Mouse (Mus musculus): ENCODE data around the gene Raet1e. TPM values are rescaled to one million over a fixed set of nuclear protein-coding genes. Genes with fewer than 3 reads are reported as not detected.

The Raet1e gene
- polyA plus RNA-seq, 1 experiment from 2014 or later, result 0.71 TPM

GRCm38 (mm10) chr10:22297766-22298461 is 139.5 kb downstream of the Raet1e start:
- H3K27me3 ChIP-seq (replicated peaks; ENCODE audit: control insufficient read depth, insufficient read depth, low read length), result no peaks in the 10 kb centered on the region
- WGBS, result 69% methylated on average over 8 of the region's 8 CpGs

DNA sequence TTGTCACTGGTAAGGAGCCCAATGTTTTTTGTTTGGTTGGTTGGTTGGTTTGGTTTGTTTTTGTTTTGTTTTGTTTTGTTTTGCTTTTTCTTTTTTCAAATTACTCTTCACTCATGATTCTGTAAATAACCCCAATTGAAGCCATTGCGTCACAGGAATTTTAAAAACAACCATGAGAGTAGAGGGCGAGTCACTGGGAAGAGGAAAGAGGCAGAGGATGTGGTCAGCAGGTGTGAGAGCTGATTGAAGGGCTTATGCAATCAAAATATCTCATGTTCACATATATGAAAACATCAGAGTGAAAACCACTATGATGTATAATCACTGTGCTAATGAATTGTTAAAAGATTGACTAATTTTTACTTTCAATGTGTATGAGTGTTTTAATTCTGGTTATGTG is 141.0 kb downstream of the Raet1e start:
- no peak overlapping the region for H3K4me3 ChIP-seq (replicated peaks; ENCODE audit: low read length)
- H3K27ac ChIP-seq (ENCODE audit: low read length), result no peak overlapping the region
- H3K9me3 ChIP-seq (ENCODE audit: control insufficient read depth, low read length), result no peaks in the 10 kb centered on the region
- H3K9ac ChIP-seq (replicated peaks; ENCODE audit: low read depth, low read length), result no peak overlapping the region
- H3K4me2 ChIP-seq (ENCODE audit: low read length), result no peak overlapping the region
- no peaks in the 10 kb centered on the region for H3K27me3 ChIP-seq (replicated peaks; ENCODE audit: control insufficient read depth, insufficient read depth, low read length)
- no peaks in the 10 kb centered on the region for H3K4me1 ChIP-seq (replicated peaks; ENCODE audit: control insufficient read depth, insufficient read depth, low read length)
- WGBS, result 48% methylated on average over 2 of the region's 2 CpGs
- ATAC-seq, result no peak
- H3K36me3 ChIP-seq (ENCODE audit: control insufficient read depth, insufficient read depth), result no peaks in the 10 kb centered on the region

More at GRCm38 (mm10) chr10:22297766-22298461, 139.5 kb downstream of the Raet1e start:
- Histone ChIP-seq H3K36me3 (ENCODE audit: control insufficient read depth, insufficient read depth) (no peaks in the 10 kb centered on the region), H3K9me3 (ENCODE audit: control insufficient read depth, low read length) (no peaks in the 10 kb centered on the region), H3K27ac (ENCODE audit: low read length) (no peak overlapping the region), H3K4me2 (ENCODE audit: low read length) (no peak overlapping the region), H3K4me3 (replicated peaks; ENCODE audit: low read length) (no peak overlapping the region), H3K9ac (replicated peaks; ENCODE audit: low read depth, low read length) (no peak overlapping the region), H3K4me1 (replicated peaks; ENCODE audit: control insufficient read depth, insufficient read depth, low read length) (no peaks in the 10 kb centered on the region)
- ATAC-seq, result no peak

DNA sequence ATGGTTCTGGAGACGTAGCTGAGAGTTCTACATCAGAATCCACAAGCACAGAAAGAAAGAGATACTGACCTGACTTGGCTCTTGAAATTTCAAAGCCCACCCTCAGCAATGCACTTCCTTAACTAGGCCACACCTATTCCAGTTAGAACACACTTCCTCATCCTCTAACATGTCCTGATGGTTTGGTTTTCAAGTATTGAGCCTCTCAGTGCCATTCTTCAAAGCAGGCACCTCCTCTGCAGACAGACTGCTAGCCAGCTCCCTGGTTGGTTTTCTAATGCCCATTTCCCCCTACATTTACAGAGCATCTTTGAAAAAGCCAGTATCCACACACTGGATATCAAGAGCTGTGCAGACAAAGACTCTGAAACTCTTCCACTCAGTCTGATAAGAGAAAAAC is 143.3 kb downstream of the Raet1e start:
- Histone ChIP-seq H3K27me3 (replicated peaks; ENCODE audit: control insufficient read depth, insufficient read depth, low read length) (no peaks in the 10 kb centered on the region), H3K4me1 (replicated peaks; ENCODE audit: control insufficient read depth, insufficient read depth, low read length) (no peaks in the 10 kb centered on the region), H3K36me3 (ENCODE audit: control insufficient read depth, insufficient read depth) (no peaks in the 10 kb centered on the region), H3K9me3 (ENCODE audit: control insufficient read depth, low read length) (no peaks in the 10 kb centered on the region), H3K4me3 (replicated peaks; ENCODE audit: low read length) (no peak overlapping the region), H3K27ac (ENCODE audit: low read length) (no peak overlapping the region), H3K9ac (replicated peaks; ENCODE audit: low read depth, low read length) (no peak overlapping the region), H3K4me2 (ENCODE audit: low read length) (no peak overlapping the region)
- no peak for ATAC-seq
- WGBS, result 74% methylated on average over 1 of the region's 1 CpGs

- no peaks in the 10 kb centered on the region for H3K9me3 ChIP-seq (ENCODE audit: control insufficient read depth, low read length)
- H3K9ac ChIP-seq (replicated peaks; ENCODE audit: low read depth, low read length), result no peak overlapping the region
- H3K36me3 ChIP-seq (ENCODE audit: control insufficient read depth, insufficient read depth), result no peaks in the 10 kb centered on the region
- no peak overlapping the region for H3K27ac ChIP-seq (ENCODE audit: low read length)
- ATAC-seq, result no peak
- no peaks in the 10 kb centered on the region for H3K27me3 ChIP-seq (replicated peaks; ENCODE audit: control insufficient read depth, insufficient read depth, low read length)
- no peaks in the 10 kb centered on the region for H3K4me1 ChIP-seq (replicated peaks; ENCODE audit: control insufficient read depth, insufficient read depth, low read length)
- H3K4me3 ChIP-seq (replicated peaks; ENCODE audit: low read length), result no peak overlapping the region
- WGBS, result 84% methylated on average over 5 of the region's 5 CpGs
- no peak overlapping the region for H3K4me2 ChIP-seq (ENCODE audit: low read length)
Measured at GRCm38 (mm10) chr10:22302344-22303057, 144.1 kb downstream of the Raet1e start.

GRCm38 (mm10) chr10:22303736-22304135 is 145.4 kb downstream of the Raet1e start:
- H3K9ac ChIP-seq (replicated peaks; ENCODE audit: low read depth, low read length), result no peak overlapping the region
- no peak overlapping the region for H3K4me3 ChIP-seq (replicated peaks; ENCODE audit: low read length)
- no peak for ATAC-seq
- 90% methylated on average over 6 of the region's 6 CpGs for WGBS
- H3K36me3 ChIP-seq (ENCODE audit: control insufficient read depth, insufficient read depth), result no peaks in the 10 kb centered on the region
- H3K27me3 ChIP-seq (replicated peaks; ENCODE audit: control insufficient read depth, insufficient read depth, low read length), result no peaks in the 10 kb centered on the region
- no peaks in the 10 kb centered on the region for H3K9me3 ChIP-seq (ENCODE audit: control insufficient read depth, low read length)
- H3K27ac ChIP-seq (ENCODE audit: low read length), result no peak overlapping the region
- no peaks in the 10 kb centered on the region for H3K4me1 ChIP-seq (replicated peaks; ENCODE audit: control insufficient read depth, insufficient read depth, low read length)
- no peak overlapping the region for H3K4me2 ChIP-seq (ENCODE audit: low read length)

- 79% methylated on average over 4 of the region's 4 CpGs for WGBS
- no peak overlapping the region for H3K4me2 ChIP-seq (ENCODE audit: low read length)
- H3K9ac ChIP-seq (replicated peaks; ENCODE audit: low read depth, low read length), result no peak overlapping the region
- H3K4me3 ChIP-seq (replicated peaks; ENCODE audit: low read length), result no peak overlapping the region
- H3K36me3 ChIP-seq (ENCODE audit: control insufficient read depth, insufficient read depth), result no peaks in the 10 kb centered on the region
- no peaks in the 10 kb centered on the region for H3K27me3 ChIP-seq (replicated peaks; ENCODE audit: control insufficient read depth, insufficient read depth, low read length)
- no peaks in the 10 kb centered on the region for H3K9me3 ChIP-seq (ENCODE audit: control insufficient read depth, low read length)
- no peak for ATAC-seq
- H3K27ac ChIP-seq (ENCODE audit: low read length), result no peak overlapping the region
- H3K4me1 ChIP-seq (replicated peaks; ENCODE audit: control insufficient read depth, insufficient read depth, low read length), result no peaks in the 10 kb centered on the region
Measured at GRCm38 (mm10) chr10:22305801-22306200, 147.4 kb downstream of the Raet1e start.

DNA sequence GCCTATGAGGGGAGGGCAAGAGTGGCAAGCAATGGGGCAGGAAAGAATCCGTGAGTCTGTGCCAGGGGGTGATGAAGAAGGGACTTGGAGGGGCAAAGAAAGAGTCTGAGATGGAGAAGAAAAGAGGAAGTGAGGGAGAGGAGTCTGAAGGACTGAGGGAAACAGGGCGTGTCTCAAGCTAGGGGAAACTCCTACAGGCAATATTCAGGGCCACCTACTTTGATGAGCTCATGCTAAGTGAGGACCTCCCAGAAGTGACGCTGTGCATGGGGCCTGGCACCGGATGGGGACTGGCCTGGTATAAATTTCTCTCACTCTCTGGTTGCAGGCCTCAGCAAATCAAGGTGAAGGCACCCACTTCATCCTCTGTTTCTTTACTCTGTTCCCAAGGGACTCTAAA is 148.1 kb downstream of the Raet1e start:
- Histone ChIP-seq H3K9ac (replicated peaks; ENCODE audit: low read depth, low read length) (no peak overlapping the region), H3K9me3 (ENCODE audit: control insufficient read depth, low read length) (no peaks in the 10 kb centered on the region), H3K36me3 (ENCODE audit: control insufficient read depth, insufficient read depth) (no peaks in the 10 kb centered on the region), H3K27ac (ENCODE audit: low read length) (no peak overlapping the region), H3K27me3 (replicated peaks; ENCODE audit: control insufficient read depth, insufficient read depth, low read length) (no peaks in the 10 kb centered on the region), H3K4me1 (replicated peaks; ENCODE audit: control insufficient read depth, insufficient read depth, low read length) (no peaks in the 10 kb centered on the region), H3K4me3 (replicated peaks; ENCODE audit: low read length) (no peak overlapping the region), H3K4me2 (ENCODE audit: low read length) (no peak overlapping the region)
- 69% methylated on average over 4 of the region's 4 CpGs for WGBS
- ATAC-seq, result no peak

GRCm38 (mm10) chr10:22308221-22308620 is 149.9 kb downstream of the Raet1e start:
- no peaks in the 10 kb centered on the region for H3K27me3 ChIP-seq (replicated peaks; ENCODE audit: control insufficient read depth, insufficient read depth, low read length)
- H3K4me1 ChIP-seq (replicated peaks; ENCODE audit: control insufficient read depth, insufficient read depth, low read length), result no peaks in the 10 kb centered on the region
- no peaks in the 10 kb centered on the region for H3K9me3 ChIP-seq (ENCODE audit: control insufficient read depth, low read length)
- no peak overlapping the region for H3K4me3 ChIP-seq (replicated peaks; ENCODE audit: low read length)
- H3K4me2 ChIP-seq (ENCODE audit: low read length), result no peak overlapping the region
- no peak overlapping the region for H3K27ac ChIP-seq (ENCODE audit: low read length)
- no peak for ATAC-seq
- no peaks in the 10 kb centered on the region for H3K36me3 ChIP-seq (ENCODE audit: control insufficient read depth, insufficient read depth)
- H3K9ac ChIP-seq (replicated peaks; ENCODE audit: low read depth, low read length), result no peak overlapping the region
- WGBS, result 87% methylated on average over 1 of the region's 1 CpGs

GRCm38 (mm10) chr10:22322858-22323257 is 164.5 kb downstream of the Raet1e start:
- 90% methylated on average over 2 of the region's 2 CpGs for WGBS
- no peaks in the 10 kb centered on the region for H3K27me3 ChIP-seq (replicated peaks; ENCODE audit: control insufficient read depth, insufficient read depth, low read length)
- no peaks in the 10 kb centered on the region for H3K36me3 ChIP-seq (ENCODE audit: control insufficient read depth, insufficient read depth)
- no peak overlapping the region for H3K27ac ChIP-seq (ENCODE audit: low read length)
- no peak overlapping the region for H3K4me2 ChIP-seq (ENCODE audit: low read length)
- no peak for ATAC-seq
- no peak overlapping the region for H3K9ac ChIP-seq (replicated peaks; ENCODE audit: low read depth, low read length)
- no peak overlapping the region for H3K4me3 ChIP-seq (replicated peaks; ENCODE audit: low read length)
- no peaks in the 10 kb centered on the region for H3K4me1 ChIP-seq (replicated peaks; ENCODE audit: control insufficient read depth, insufficient read depth, low read length)
- H3K9me3 ChIP-seq (ENCODE audit: control insufficient read depth, low read length), result no peaks in the 10 kb centered on the region
